Mouse (Mus musculus): Measurements from ENCODE around the gene 4933427I04Rik.

DNA sequence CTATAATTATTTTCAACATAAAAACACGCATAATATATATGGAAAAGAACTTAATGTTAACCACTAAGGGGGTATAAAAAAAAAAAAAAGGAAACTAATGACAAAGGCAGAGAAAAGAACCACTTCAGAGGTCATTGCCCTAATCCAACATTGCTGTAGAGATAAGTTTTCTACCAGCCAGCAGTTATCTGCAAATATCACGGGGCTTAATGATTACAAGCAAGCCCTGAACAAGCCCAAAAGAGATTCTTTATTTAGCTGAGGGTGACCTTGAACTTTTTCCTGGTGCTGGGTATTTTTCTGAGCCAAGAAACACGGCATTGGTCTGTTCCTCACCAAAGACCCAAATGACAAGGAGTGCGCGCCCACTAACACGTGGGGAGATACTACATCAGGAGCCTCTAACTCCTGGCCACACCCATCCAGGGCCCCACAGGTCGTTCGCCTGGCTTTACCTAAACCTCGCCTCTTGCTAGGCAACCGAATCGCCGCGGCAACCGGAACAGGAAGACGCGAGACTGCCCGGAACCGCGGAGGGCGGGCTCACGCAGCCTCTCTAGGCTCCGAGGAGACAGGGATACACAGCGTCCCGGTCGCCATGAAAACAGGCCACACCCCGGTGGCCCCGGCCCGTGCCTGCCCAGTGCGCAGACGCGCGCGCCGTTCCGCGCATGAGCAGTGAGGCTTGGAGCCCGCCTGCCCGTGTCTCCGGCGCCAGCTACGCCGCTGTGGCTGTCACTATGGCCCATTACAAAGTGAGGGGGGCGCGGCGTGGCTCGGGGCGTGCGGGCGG is 45.0 kb downstream of the 4933427I04Rik start, which contains the start of gene Mycbp:
- TF ChIP-seq CTCF (IDR thresholded peaks at IDR 0.05; ENCODE audit: control insufficient read depth, insufficient read depth, insufficient replicate concordance, low read depth, low read length), result no peak
- peak; percentile 79 for TF ChIP-seq POLR2A (IDR thresholded peaks at IDR 0.05; ENCODE audit: control insufficient read depth, low read depth, low read length)
